Mouse (Mus musculus): ENCODE results near the gene Ankrd13d.

- no peak for TF ChIP-seq GATA1 (IDR thresholded peaks at IDR 0.05; ENCODE audit: low read length)
- TF ChIP-seq TAL1 (IDR thresholded peaks at IDR 0.05; ENCODE audit: low read length), result no peak
Observed at GRCm38 (mm10) chr19:4231253-4232185, 51.4 kb downstream of the Ankrd13d start, which contains the start of gene Pold4.

All from erythroblast, embryonic 14.5 days (primary cell).